Mouse (Mus musculus) limb, embryonic 10.5 days (tissue): ENCODE measurements at regions not wholly inside any gene's neighbourhood (a gene's known extent, or its start where the extent isn't known, plus 50 kb on each side); places are given as distances from the start of the nearest gene placed in this dataset.
"Not testable (repeated sequence)": the region's sequence is repeated elsewhere in the genome, so short reads cannot be mapped to it uniquely, and the experiment has no call there.

Source experiments
- DNase-seq: peaks from one replicate; pipeline ENCODE4 v3.0.0-alpha.2; 2017; ENCODE audit warnings: low spot score
- H3K27ac ChIP-seq: fragments of 300-500 bp; sonication (generic); 2 replicates; pipeline ENCODE4 v1.5.1; 2016; ENCODE audit warnings: mild to moderate bottlenecking
- H3K27me3 ChIP-seq: fragments of 300-500 bp; sonication (generic); 2 replicates; pipeline ENCODE4 v1.6.1; 2016; ENCODE audit warnings: low read depth, mild to moderate bottlenecking; ENCODE audit not compliant: poor library complexity, severe bottlenecking
- H3K36me3 ChIP-seq: fragments of 300-500 bp; sonication (generic); 2 replicates; pipeline ENCODE4 v1.6.1; 2016; ENCODE audit warnings: mild to moderate bottlenecking, moderate library complexity
- H3K4me1 ChIP-seq: fragments of 300-500 bp; sonication (generic); 2 replicates; pipeline ENCODE4 v1.6.1; 2016
- H3K4me3 ChIP-seq: fragments of 300-500 bp; sonication (generic); 2 replicates; pipeline ENCODE4 v1.5.1; 2016; ENCODE audit warnings: mild to moderate bottlenecking, moderate library complexity
- H3K9me3 ChIP-seq: fragments of 300-500 bp; sonication (generic); replicated peaks from 2 replicates; pipeline ENCODE4 v1.6.1; 2016; ENCODE audit warnings: mild to moderate bottlenecking
- WGBS: fragments of 180-500 bp; shearing (Covaris S2); methylation state at CpG from one replicate; pipeline ENCODE4 v1.1.7; 2016; 5-methylcytosine and 5-hydroxymethylcytosine counted together

DNA sequence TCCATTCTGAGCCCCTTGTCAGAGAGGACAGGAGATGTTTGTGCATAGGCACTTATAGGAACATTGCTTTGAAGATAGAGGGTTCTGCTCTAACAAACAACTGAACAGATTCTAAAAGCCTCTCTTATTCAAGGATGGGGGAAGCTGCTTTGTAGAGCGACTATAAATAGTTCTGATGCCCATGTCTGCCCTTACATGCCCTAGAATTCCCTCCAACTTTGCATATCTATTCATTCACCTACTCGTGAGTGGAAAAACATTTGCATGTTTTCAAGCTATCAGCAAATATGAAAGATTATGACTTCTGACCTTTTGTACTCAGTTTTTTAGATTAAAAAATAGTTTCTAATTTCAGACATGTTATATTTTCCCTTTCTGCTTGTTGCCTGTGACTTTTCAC is 222.0 kb downstream of the Trib2 start:
- Histone ChIP-seq H3K9me3 (no peaks in the 10 kb centered on the region), H3K36me3 (no peaks in the 10 kb centered on the region), H3K4me1 (no peaks in the 10 kb centered on the region), H3K4me3 (no peak overlapping the region), H3K27me3 (no peaks in the 10 kb centered on the region), H3K27ac (no peak overlapping the region)
- 73% methylated on average over 2 of the region's 2 CpGs for WGBS
- no peak for DNase-seq

DNA sequence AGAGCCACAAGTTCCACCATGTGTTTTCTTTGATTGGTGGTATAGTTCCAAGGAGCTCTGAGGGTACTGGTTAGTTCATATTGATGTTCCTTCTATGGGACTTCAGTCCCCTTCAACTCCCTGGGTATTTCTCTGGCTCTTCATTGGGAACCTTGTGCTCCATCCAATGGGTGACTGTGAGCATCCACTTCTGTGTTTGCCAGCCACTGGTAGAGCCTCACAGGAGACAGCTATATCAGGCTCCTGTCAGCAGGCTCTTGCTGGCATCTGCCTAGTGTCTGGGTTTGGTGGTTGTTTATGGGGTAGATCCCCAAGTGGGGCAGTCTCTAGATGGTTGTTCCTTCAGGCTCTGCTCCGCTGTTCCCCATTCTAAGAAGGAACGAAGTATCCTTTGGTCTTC is 228.9 kb downstream of the Trib2 start:
- H3K9me3 ChIP-seq, DNase-seq, H3K36me3 ChIP-seq, H3K4me3 ChIP-seq, H3K4me1 ChIP-seq, H3K27me3 ChIP-seq, H3K27ac ChIP-seq: not testable (repeated sequence)
- WGBS = 97% methylated on average over 2 of the region's 2 CpGs

DNA sequence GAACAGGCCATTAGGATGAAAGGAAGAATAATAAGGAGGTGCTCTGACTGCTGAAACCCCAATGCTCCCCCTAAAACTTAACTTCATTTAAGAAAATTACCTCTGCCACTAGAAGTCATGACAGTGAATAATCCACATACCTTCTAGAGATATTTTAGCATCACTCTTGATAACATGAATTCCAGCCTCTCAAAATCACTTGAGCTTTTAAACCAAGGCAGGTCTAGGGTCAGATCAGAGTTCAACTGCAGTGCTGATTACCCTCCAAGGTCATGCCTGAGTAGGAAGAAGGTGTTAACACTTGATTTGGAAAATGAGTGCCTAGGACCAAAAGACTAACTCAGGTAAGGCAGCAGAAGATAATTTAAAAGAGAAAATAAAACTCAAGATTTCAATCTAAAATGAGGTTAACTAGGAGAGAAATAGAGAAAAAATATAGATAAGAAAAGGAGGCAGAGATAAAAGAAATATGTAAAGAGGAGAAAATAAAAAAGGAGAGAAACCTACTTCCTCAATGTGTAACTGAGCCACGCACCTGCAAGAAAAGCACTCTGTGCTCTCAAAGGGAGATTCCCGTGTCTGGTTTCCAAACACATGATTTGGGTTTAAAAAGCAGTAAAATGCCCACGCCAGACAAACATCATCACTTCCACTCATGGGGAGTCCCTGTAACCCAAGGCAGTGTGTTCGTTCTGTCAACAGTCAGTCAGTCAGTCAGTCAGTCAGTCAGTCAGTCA is 229.8 kb downstream of the Trib2 start:
- no peak overlapping the region for H3K4me3 ChIP-seq
- no peak for DNase-seq
- WGBS = 86% methylated on average over 4 of the region's 4 CpGs
- H3K27me3 ChIP-seq = no peaks in the 10 kb centered on the region
- H3K27ac ChIP-seq = no peak overlapping the region
- peaks cover 6% of the 10 kb centered on the region; the same call in 1 of the 2 replicates for H3K4me1 ChIP-seq
- H3K36me3 ChIP-seq = no peaks in the 10 kb centered on the region
- no peaks in the 10 kb centered on the region for H3K9me3 ChIP-seq

- 90% methylated on average over 1 of the region's 1 CpGs for WGBS
- Histone ChIP-seq H3K36me3 (no peaks in the 10 kb centered on the region), H3K4me1 (peaks cover 6% of the 10 kb centered on the region; the same call in 1 of the 2 replicates), H3K4me3 (no peak overlapping the region), H3K9me3 (no peaks in the 10 kb centered on the region), H3K27ac (no peak overlapping the region), H3K27me3 (no peaks in the 10 kb centered on the region)
- DNase-seq = no peak
These were observed 230.9 kb downstream of the Trib2 start for GRCm38 (mm10) chr12:15585845-15586244.

GRCm38 (mm10) chr12:15584721-15585120 is 232.0 kb downstream of the Trib2 start:
- 89% methylated on average over 4 of the region's 4 CpGs for WGBS
- H3K9me3 ChIP-seq = no peaks in the 10 kb centered on the region
- H3K27ac ChIP-seq = no peak overlapping the region
- no peak for DNase-seq
- H3K27me3 ChIP-seq = no peaks in the 10 kb centered on the region
- peaks cover 6% of the 10 kb centered on the region; the same call in 1 of the 2 replicates for H3K4me1 ChIP-seq
- no peak overlapping the region for H3K4me3 ChIP-seq
- H3K36me3 ChIP-seq = no peaks in the 10 kb centered on the region

GRCm38 (mm10) chr12:15566785-15567109 is 250.0 kb downstream of the Trib2 start:
- Histone ChIP-seq H3K4me1 (peaks cover 9% of the 10 kb centered on the region), H3K36me3 (no peaks in the 10 kb centered on the region), H3K9me3 (no peaks in the 10 kb centered on the region), H3K27me3 (no peaks in the 10 kb centered on the region), H3K27ac (0 out of 2 replicates have a peak overlapping the region, but pooled peaks have one; percentile 58), H3K4me3 (no peak overlapping the region)
- WGBS = 35% methylated on average over 4 of the region's 4 CpGs
- no peak for DNase-seq

GRCm38 (mm10) chr12:15565941-15566784 is 250.6 kb downstream of the Trib2 start:
- 31% methylated on average over 3 of the region's 3 CpGs for WGBS
- Histone ChIP-seq H3K27ac (0 out of 2 replicates have a peak overlapping the region, but pooled peaks have one; percentile 58), H3K36me3 (no peaks in the 10 kb centered on the region), H3K9me3 (no peaks in the 10 kb centered on the region), H3K4me1 (peaks cover 9% of the 10 kb centered on the region), H3K27me3 (no peaks in the 10 kb centered on the region), H3K4me3 (no peak overlapping the region)
- DNase-seq = peak; percentile 33

GRCm38 (mm10) chr12:15562826-15563225 is 253.9 kb downstream of the Trib2 start:
- H3K4me1 ChIP-seq = peaks cover 9% of the 10 kb centered on the region
- no peak overlapping the region for H3K4me3 ChIP-seq
- DNase-seq = no peak
- H3K36me3 ChIP-seq = no peaks in the 10 kb centered on the region
- no peaks in the 10 kb centered on the region for H3K27me3 ChIP-seq
- no peaks in the 10 kb centered on the region for H3K9me3 ChIP-seq
- 70% methylated on average over 4 of the region's 4 CpGs for WGBS
- no peak overlapping the region for H3K27ac ChIP-seq

GRCm38 (mm10) chr12:15555471-15555870 is 261.3 kb downstream of the Trib2 start:
- H3K4me1 ChIP-seq = no peaks in the 10 kb centered on the region
- WGBS = 92% methylated on average over 6 of the region's 6 CpGs
- no peaks in the 10 kb centered on the region for H3K9me3 ChIP-seq
- DNase-seq = no peak
- no peak overlapping the region for H3K4me3 ChIP-seq
- H3K27me3 ChIP-seq = no peaks in the 10 kb centered on the region
- H3K36me3 ChIP-seq = no peaks in the 10 kb centered on the region
- no peak overlapping the region for H3K27ac ChIP-seq

- Histone ChIP-seq H3K4me3 (no peak overlapping the region), H3K27me3 (no peaks in the 10 kb centered on the region), H3K4me1 (no peaks in the 10 kb centered on the region), H3K27ac (no peak overlapping the region), H3K9me3 (no peaks in the 10 kb centered on the region), H3K36me3 (no peaks in the 10 kb centered on the region)
- 73% methylated on average over 4 of the region's 4 CpGs for WGBS
- DNase-seq = no peak
These were observed 263.1 kb downstream of the Trib2 start for GRCm38 (mm10) chr12:15553681-15554007.

- 85% methylated on average over 6 of the region's 6 CpGs for WGBS
- H3K36me3 ChIP-seq = no peaks in the 10 kb centered on the region
- H3K4me1 ChIP-seq = no peaks in the 10 kb centered on the region
- H3K9me3 ChIP-seq = no peaks in the 10 kb centered on the region
- DNase-seq = no peak
- no peaks in the 10 kb centered on the region for H3K27me3 ChIP-seq
- no peak overlapping the region for H3K27ac ChIP-seq
- no peak overlapping the region for H3K4me3 ChIP-seq
These were observed 263.6 kb downstream of the Trib2 start for GRCm38 (mm10) chr12:15552979-15553680.

DNA sequence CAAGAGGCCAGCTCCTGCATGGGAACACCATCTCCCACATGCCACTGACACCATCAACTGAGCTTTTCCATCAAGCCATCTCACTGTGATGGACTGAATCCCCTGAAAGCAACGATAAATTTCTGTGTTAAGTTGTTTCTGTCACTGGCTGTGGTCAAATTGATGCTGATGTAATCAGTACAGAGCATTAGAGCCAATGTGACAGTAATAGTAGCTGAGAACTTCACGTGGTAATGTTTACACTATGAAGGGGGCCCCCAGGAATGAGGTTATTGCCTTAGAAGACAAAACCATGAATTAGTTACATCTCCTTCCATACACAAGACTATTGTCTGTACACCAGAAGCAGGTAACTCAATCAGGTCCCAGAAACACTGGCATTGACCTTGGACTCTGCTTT is 264.5 kb downstream of the Trib2 start:
- DNase-seq = no peak
- H3K9me3 ChIP-seq = no peaks in the 10 kb centered on the region
- H3K4me3 ChIP-seq = no peak overlapping the region
- H3K4me1 ChIP-seq = no peaks in the 10 kb centered on the region
- H3K36me3 ChIP-seq = no peaks in the 10 kb centered on the region
- no peak overlapping the region for H3K27ac ChIP-seq
- no peaks in the 10 kb centered on the region for H3K27me3 ChIP-seq
- WGBS = 82% methylated on average over 2 of the region's 2 CpGs

DNA sequence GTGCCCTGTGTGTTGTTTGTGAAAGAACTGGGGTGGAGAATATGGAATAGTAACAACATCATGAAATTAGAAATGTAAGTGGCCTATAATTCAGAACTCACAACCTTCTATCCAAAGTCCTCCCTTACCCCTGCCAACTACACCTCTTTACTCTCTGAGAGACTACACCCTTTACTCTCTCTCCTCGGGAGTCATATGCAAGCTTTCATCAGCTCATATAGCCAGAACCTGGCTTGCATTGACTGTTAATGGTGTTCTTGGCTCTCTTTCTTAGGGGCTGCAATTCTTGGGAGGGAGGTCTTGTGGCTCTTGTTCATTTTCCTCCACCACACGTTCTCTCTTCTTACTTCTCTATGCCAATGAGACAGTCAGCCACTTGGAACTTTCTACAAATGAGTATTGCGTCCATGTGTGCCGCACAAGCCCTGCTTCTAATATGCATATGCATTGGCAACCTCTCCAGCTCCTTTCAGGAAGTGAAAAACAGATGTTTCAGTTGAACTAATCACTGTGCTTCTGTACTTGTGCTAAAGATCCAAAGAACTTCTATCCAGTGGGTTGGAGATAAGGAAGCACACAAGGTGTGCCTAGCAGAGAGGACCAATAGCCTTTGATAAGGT is 265.3 kb downstream of the Trib2 start:
- 66% methylated on average over 4 of the region's 4 CpGs for WGBS
- H3K4me1 ChIP-seq = no peaks in the 10 kb centered on the region
- no peak overlapping the region for H3K27ac ChIP-seq
- no peaks in the 10 kb centered on the region for H3K9me3 ChIP-seq
- H3K27me3 ChIP-seq = no peaks in the 10 kb centered on the region
- DNase-seq = no peak
- H3K4me3 ChIP-seq = no peak overlapping the region
- H3K36me3 ChIP-seq = no peaks in the 10 kb centered on the region
